Mouse (Mus musculus): ENCODE measurements at regions not wholly inside any gene's neighbourhood (a gene's known extent, or its start where the extent isn't known, plus 50 kb on each side); places are given as distances from the start of the nearest gene placed in this dataset.
"Not testable (repeated sequence)": the region's sequence is repeated elsewhere in the genome, so short reads cannot be mapped to it uniquely, and the experiment has no call there.

DNA sequence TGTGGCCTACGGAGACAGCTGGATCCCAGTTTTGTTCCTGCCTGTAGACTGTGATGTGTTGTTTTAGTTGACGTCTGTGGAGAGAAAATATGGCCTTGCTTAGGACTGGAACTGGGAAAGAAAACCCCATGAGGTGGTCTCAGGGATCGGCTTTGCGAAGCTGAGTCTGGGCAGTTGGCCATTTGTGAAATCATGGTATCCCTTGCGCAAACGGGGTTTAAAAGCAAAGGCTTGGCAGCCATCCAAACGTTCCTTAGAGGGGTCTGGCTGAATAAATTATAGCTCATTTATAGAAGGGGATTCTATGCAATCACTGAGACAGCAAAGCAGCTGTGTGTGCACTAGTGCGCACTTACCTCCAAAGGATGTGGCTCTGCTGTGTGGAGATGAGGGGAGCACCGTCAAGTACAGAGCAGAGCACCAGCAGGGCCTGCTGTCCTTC is 150.5 kb downstream of the Tcp10c start:
- not testable (repeated sequence) for TF ChIP-seq CTCF (IDR thresholded peaks at IDR 0.05; ENCODE audit: insufficient read depth, low read length); POLR2A (IDR thresholded peaks at IDR 0.05; ENCODE audit: borderline replicate concordance, extremely low read depth, low read depth, low read length)

All from lung, adult 2 months (tissue).